Mouse (Mus musculus) kidney, postnatal 0 days (tissue): ENCODE measurements around the gene Syce2. TPM values are rescaled to one million over a fixed set of nuclear protein-coding genes. Genes with fewer than 3 reads are reported as not detected.

Source experiments
- ATAC-seq: fragments of 200-750 bp; cut with Nextera tagmentation; replicated peaks from 2 replicates; pipeline ENCODE4 v1.8.0; 2017; ENCODE audit warnings: low read depth, moderate number of reproducible peaks, moderate TSS enrichment, moderate library complexity; ENCODE audit not compliant: low FRiP score
- DNase-seq: peaks from one replicate; pipeline ENCODE4 v3.0.0-alpha.2; 2016; ENCODE audit warnings: low spot score
- H3K27ac ChIP-seq: fragments of 300-500 bp; sonication (generic); 2 replicates; pipeline ENCODE4 v1.5.1; 2014; ENCODE audit warnings: mild to moderate bottlenecking
- H3K27me3 ChIP-seq: fragments of 300-500 bp; sonication (generic); 2 replicates; pipeline ENCODE4 v1.6.1; 2014; ENCODE audit warnings: low read length, mixed read lengths; ENCODE audit not compliant: insufficient read depth
- H3K36me3 ChIP-seq: fragments of 300-500 bp; sonication (generic); 2 replicates; pipeline ENCODE4 v1.6.1; 2014; ENCODE audit warnings: low read length, mixed read lengths; ENCODE audit not compliant: insufficient read depth
- H3K4me1 ChIP-seq: fragments of 300-500 bp; sonication (generic); replicated peaks from 2 replicates; pipeline ENCODE4 v1.6.1; 2014; ENCODE audit warnings: antibody characterized with exemption, low read length, mixed read lengths; ENCODE audit not compliant: insufficient read depth
- H3K4me2 ChIP-seq: fragments of 300-500 bp; sonication (generic); 2 replicates; pipeline ENCODE4 v1.6.1; 2014; ENCODE audit warnings: mild to moderate bottlenecking, low read length, moderate library complexity, mixed read lengths
- H3K4me3 ChIP-seq: fragments of 300-500 bp; sonication (generic); replicated peaks from 2 replicates; pipeline ENCODE4 v1.5.1; 2014; ENCODE audit warnings: low read depth, low read length
- H3K9ac ChIP-seq: fragments of 300-500 bp; sonication (generic); 2 replicates; pipeline ENCODE4 v1.6.1; 2014; ENCODE audit warnings: low read depth, low read length
- H3K9me3 ChIP-seq: fragments of 300-500 bp; sonication (generic); replicated peaks from 2 replicates; pipeline ENCODE4 v1.6.1; 2016; ENCODE audit warnings: low read length, inconsistent platforms, mixed read lengths
- CTCF ChIP-seq: IDR thresholded peaks from 2 replicates; pipeline ENCODE4 v1.5.1; 2016; ENCODE audit warnings: antibody characterized with exemption, low read depth, mild to moderate bottlenecking, moderate library complexity
- WGBS: fragments of 180-500 bp; shearing (Covaris S2); extraction: QIAGEN DNeasy Blood & Tissue Kit; methylation state at CpG from one replicate; pipeline ENCODE4 v1.1.7; 2014; 5-methylcytosine and 5-hydroxymethylcytosine counted together
- polyA plus RNA-seq: library from polyadenylated mRNA; unstranded; fragments of >200 nt; fragmentation: Nextera tagmentation; extraction: Ambion mirVana; gene quantifications from 2 replicates; pipeline ENCODE4 v1.2.1, GENCODE M21; 2015

Syce2 gene
- polyA plus RNA-seq, 1 experiment from 2014 or later: 43.0 TPM

GRCm38 (mm10) chr8:84877297-84878035 lies 5.6 kb downstream of the Syce2 start:
- Histone ChIP-seq H3K4me3 (no peak overlapping the region), H3K36me3 (no peaks in the 10 kb centered on the region), H3K4me2 (no peak overlapping the region), H3K4me1 (peaks cover 3% of the 10 kb centered on the region), H3K27me3 (no peaks in the 10 kb centered on the region), H3K9me3 (no peaks in the 10 kb centered on the region), H3K9ac (no peak overlapping the region), H3K27ac (no peak overlapping the region)
- DNase-seq (no peak), ATAC-seq (no peak)
- 88% methylated on average over 3 of the region's 3 CpGs for WGBS
- TF ChIP-seq CTCF: no peak

GRCm38 (mm10) chr8:84878915-84879314 lies 7.0 kb downstream of the Syce2 start:
- H3K27me3 ChIP-seq: no peaks in the 10 kb centered on the region
- no peak for ATAC-seq
- no peaks in the 10 kb centered on the region for H3K4me1 ChIP-seq
- no peak overlapping the region for H3K4me3 ChIP-seq
- H3K9ac ChIP-seq: no peak overlapping the region
- no peaks in the 10 kb centered on the region for H3K36me3 ChIP-seq
- no peak overlapping the region for H3K27ac ChIP-seq
- no peak for TF ChIP-seq CTCF
- WGBS: 84% methylated on average over 1 of the region's 1 CpGs
- H3K4me2 ChIP-seq: no peak overlapping the region
- no peaks in the 10 kb centered on the region for H3K9me3 ChIP-seq
- no peak for DNase-seq

GRCm38 (mm10) chr8:84884728-84885127 lies 12.8 kb downstream of the Syce2 start:
- TF ChIP-seq CTCF: no peak
- Histone ChIP-seq H3K4me1 (no peaks in the 10 kb centered on the region), H3K9me3 (no peaks in the 10 kb centered on the region), H3K9ac (no peak overlapping the region), H3K27me3 (no peaks in the 10 kb centered on the region), H3K4me2 (no peak overlapping the region), H3K36me3 (peaks cover 23% of the 10 kb centered on the region), H3K4me3 (no peak overlapping the region), H3K27ac (no peak overlapping the region)
- 91% methylated on average over 4 of the region's 4 CpGs for WGBS
- ATAC-seq (no peak), DNase-seq (no peak)

- no peak overlapping the region for H3K27ac ChIP-seq
- H3K9ac ChIP-seq: no peak overlapping the region
- H3K4me1 ChIP-seq: 0 out of 2 replicates have a peak, but pooled peaks cover 7% of the 10 kb centered on the region
- WGBS: 89% methylated on average over 3 of the region's 3 CpGs
- H3K4me3 ChIP-seq: no peak overlapping the region
- DNase-seq (no peak), ATAC-seq (no peak)
- no peaks in the 10 kb centered on the region for H3K9me3 ChIP-seq
- H3K36me3 ChIP-seq: peaks cover 30% of the 10 kb centered on the region
- no peak for TF ChIP-seq CTCF
- H3K27me3 ChIP-seq: no peaks in the 10 kb centered on the region
- no peak overlapping the region for H3K4me2 ChIP-seq
Measured at GRCm38 (mm10) chr8:84888280-84888679, 16.4 kb downstream of the Syce2 start.

- 97% methylated on average over 1 of the region's 1 CpGs for WGBS
Measured at GRCm38 (mm10) chr8:84889141-84889540, 17.2 kb downstream of the Syce2 start.

GRCm38 (mm10) chr8:84892993-84893708 lies 21.2 kb downstream of the Syce2 start:
- H3K36me3 ChIP-seq: peaks cover 13% of the 10 kb centered on the region; the same call in 1 of the 2 replicates
- H3K4me1 ChIP-seq: 0 out of 2 replicates have a peak, but pooled peaks cover 7% of the 10 kb centered on the region
- peak overlapping the region; percentile 94 for H3K4me2 ChIP-seq
- WGBS: 6% methylated on average over 31 of the region's 31 CpGs
- H3K27me3 ChIP-seq: no peaks in the 10 kb centered on the region
- DNase-seq (peak; percentile 28), ATAC-seq (peak; percentile 66)
- peak overlapping the region; percentile 78 for H3K27ac ChIP-seq
- H3K9me3 ChIP-seq: no peaks in the 10 kb centered on the region
- H3K4me3 ChIP-seq: peak overlapping the region; percentile 66
- peak overlapping the region; percentile 67 for H3K9ac ChIP-seq
- TF ChIP-seq CTCF: no peak

More at GRCm38 (mm10) chr8:84889141-84889540, 17.2 kb downstream of the Syce2 start:
- no peak overlapping the region for H3K27ac ChIP-seq
- H3K4me1 ChIP-seq: 0 out of 2 replicates have a peak, but pooled peaks cover 7% of the 10 kb centered on the region
- H3K4me3 ChIP-seq: no peak overlapping the region
- DNase-seq (no peak), ATAC-seq (no peak)
- H3K36me3 ChIP-seq: peaks cover 30% of the 10 kb centered on the region
- H3K9me3 ChIP-seq: no peaks in the 10 kb centered on the region
- H3K4me2 ChIP-seq: no peak overlapping the region
- TF ChIP-seq CTCF: no peak
- H3K27me3 ChIP-seq: no peaks in the 10 kb centered on the region
- H3K9ac ChIP-seq: no peak overlapping the region
